ENCODE assay signal across 9 mouse cellular contexts in the genomic region with DNA sequence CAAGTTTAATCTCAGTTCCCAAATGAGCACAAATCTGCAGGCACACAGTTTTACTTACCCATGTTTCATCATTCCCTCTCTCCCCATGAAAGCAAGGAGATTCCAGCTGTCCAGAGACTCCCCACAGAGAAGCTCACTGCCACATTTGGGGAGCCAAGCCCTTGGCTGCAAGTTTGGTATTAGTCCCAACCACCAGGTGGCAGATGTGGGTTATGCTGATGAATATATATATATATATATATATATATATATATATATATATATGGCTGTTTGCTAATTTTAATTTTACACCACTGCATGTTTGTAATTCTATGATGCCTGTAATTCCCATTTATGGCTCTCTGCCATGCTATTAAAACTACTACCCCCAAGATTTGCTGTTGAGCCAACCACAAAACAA.
DNase-seq lines count a peak whose midpoint lies in the region; ATAC-seq lines count a peak whose summit lies in the region.
"Had no signal": no experiment of that assay in that cellular context is flagged by ENCODE, and none has a peak within 500 bp of the region (broad histone marks: within the 10 kb centered on the region; RNA-seq: fewer than 3 reads in every experiment).

No protein-coding gene starts in this region.

- no peak overlapping the region for H3K27ac ChIP-seq in hindbrain, embryonic 11.5 days (ENCODE audit: low read depth, low read length)
- no peak overlapping the region for H3K27ac ChIP-seq in hindbrain, embryonic 12.5 days
- H3K27ac ChIP-seq: embryonic facial prominence, embryonic 13.5 days had no signal

- H3K9ac ChIP-seq in hindbrain, embryonic 11.5 days (ENCODE audit: low read depth, low read length), result no peak overlapping the region
- H3K9ac ChIP-seq in hindbrain, embryonic 12.5 days, result no peak overlapping the region
- H3K9ac ChIP-seq: embryonic facial prominence, embryonic 13.5 days had no signal

- H3K36me3 ChIP-seq in hindbrain, embryonic 11.5 days (ENCODE audit: control insufficient read depth, insufficient read depth, low read length), result no peaks in the 10 kb centered on the region
- H3K36me3 ChIP-seq in hindbrain, embryonic 12.5 days, result no peaks in the 10 kb centered on the region

- H3K4me2 ChIP-seq in hindbrain, embryonic 11.5 days (replicated peaks; ENCODE audit: low read depth, low read length), result no peak overlapping the region
- no peak overlapping the region for H3K4me2 ChIP-seq in hindbrain, embryonic 12.5 days (replicated peaks)
- H3K4me2 ChIP-seq: embryonic facial prominence, embryonic 13.5 days had no signal

- no peaks in the 10 kb centered on the region for H3K9me3 ChIP-seq in hindbrain, embryonic 11.5 days (ENCODE audit: control insufficient read depth, low read length)
- H3K9me3 ChIP-seq in hindbrain, embryonic 12.5 days (replicated peaks), result no peaks in the 10 kb centered on the region
- H3K9me3 ChIP-seq: embryonic facial prominence, embryonic 13.5 days had no signal

- H3K4me1 ChIP-seq in hindbrain, embryonic 11.5 days (replicated peaks; ENCODE audit: control insufficient read depth, insufficient read depth, low read length), result no peaks in the 10 kb centered on the region
- H3K4me1 ChIP-seq in hindbrain, embryonic 12.5 days, result no peaks in the 10 kb centered on the region
- H3K4me1 ChIP-seq: embryonic facial prominence, embryonic 13.5 days had no signal

- no peak overlapping the region for H3K4me3 ChIP-seq in hindbrain, embryonic 11.5 days (ENCODE audit: low read depth, low read length)
- no peak overlapping the region for H3K4me3 ChIP-seq in hindbrain, embryonic 12.5 days
- H3K4me3 ChIP-seq: embryonic facial prominence, embryonic 13.5 days had no signal

- peaks cover 2% of the 10 kb centered on the region; the same call in 1 of the 2 replicates for H3K27me3 ChIP-seq in hindbrain, embryonic 11.5 days (ENCODE audit: control insufficient read depth, insufficient read depth, low read length)
- peaks cover 26% of the 10 kb centered on the region for H3K27me3 ChIP-seq in hindbrain, embryonic 12.5 days

- no peak for ATAC-seq in hindbrain, embryonic 11.5 days (ENCODE audit: low FRiP score)
- ATAC-seq in hindbrain, embryonic 12.5 days (ENCODE audit: low FRiP score), result no peak

- peak; percentile 18 for DNase-seq in hindbrain, embryonic 11.5 days (ENCODE audit: low spot score)
- DNase-seq in testis, postnatal 10 days (ENCODE audit: low spot score), result peak; percentile 43
- no peak for DNase-seq in testis, postnatal 14 days (ENCODE audit: low spot score)
- DNase-seq in cerebellum, postnatal 36 days, result peak; percentile 5 to 17
- peak; percentile 27 for DNase-seq in retina, postnatal 1 day
- no peak for DNase-seq in spleen, postnatal 14 days (ENCODE audit: low spot score in 2 of 2)
- no peak for DNase-seq in urinary bladder, adult 18-20 months (ENCODE audit: low spot score in 2 of 2)

Comparison
In these comparisons a context has a peak if more than half of its experiments do, and no peak if none do; other contexts are left out.
1. DNase-seq: peak in hindbrain, embryonic 11.5 days (single experiment), testis, postnatal 10 days (single experiment), cerebellum, postnatal 36 days (2 of 2) and retina, postnatal 1 day (single experiment); none in testis, postnatal 14 days (single experiment), spleen, postnatal 14 days (0 of 2) and urinary bladder, adult 18-20 months (0 of 2).